Mouse (Mus musculus) B cell, adult 2 months (primary cell): ENCODE measurements around the gene Kansl1.

Experiments
- DNase-seq, 2 experiments: peaks; one replicate each; pipeline ENCODE4 v3.0.0; 2022

The Kansl1 gene

GRCm38 (mm10) chr11:104303088-104303960, 165.3 kb downstream of the Kansl1 start:
- DNase-seq, result no peak

DNA sequence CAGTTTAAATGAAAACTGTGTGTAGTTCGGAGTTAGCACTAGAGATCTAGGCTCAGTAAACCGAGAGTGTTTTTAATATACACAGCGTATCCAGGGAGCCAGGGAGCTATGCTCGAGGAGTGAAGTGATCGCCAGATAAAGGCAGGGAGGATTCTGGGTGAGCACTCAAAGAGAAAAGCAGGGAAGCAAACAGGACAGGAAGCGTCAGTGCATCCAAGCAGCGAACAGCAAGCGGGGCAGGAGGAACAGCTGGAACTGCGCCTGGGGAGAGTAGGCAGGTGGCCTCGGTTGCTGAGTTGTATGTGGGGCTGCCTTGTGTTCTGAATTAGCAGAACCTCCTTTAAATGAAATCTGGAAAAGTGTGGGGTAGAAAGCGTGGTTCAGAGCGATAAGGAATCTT, 166.0 kb downstream of the Kansl1 start:
- no peak for DNase-seq

- no peak for DNase-seq
Observed at GRCm38 (mm10) chr11:104297671-104298070, 171.0 kb downstream of the Kansl1 start.

GRCm38 (mm10) chr11:104295656-104296055, 173.0 kb downstream of the Kansl1 start:
- no peak for DNase-seq

GRCm38 (mm10) chr11:104295145-104295544, 173.5 kb downstream of the Kansl1 start:
- no peak for DNase-seq

- no peak for DNase-seq
Observed at GRCm38 (mm10) chr11:104293241-104293640, 175.4 kb downstream of the Kansl1 start.

DNA sequence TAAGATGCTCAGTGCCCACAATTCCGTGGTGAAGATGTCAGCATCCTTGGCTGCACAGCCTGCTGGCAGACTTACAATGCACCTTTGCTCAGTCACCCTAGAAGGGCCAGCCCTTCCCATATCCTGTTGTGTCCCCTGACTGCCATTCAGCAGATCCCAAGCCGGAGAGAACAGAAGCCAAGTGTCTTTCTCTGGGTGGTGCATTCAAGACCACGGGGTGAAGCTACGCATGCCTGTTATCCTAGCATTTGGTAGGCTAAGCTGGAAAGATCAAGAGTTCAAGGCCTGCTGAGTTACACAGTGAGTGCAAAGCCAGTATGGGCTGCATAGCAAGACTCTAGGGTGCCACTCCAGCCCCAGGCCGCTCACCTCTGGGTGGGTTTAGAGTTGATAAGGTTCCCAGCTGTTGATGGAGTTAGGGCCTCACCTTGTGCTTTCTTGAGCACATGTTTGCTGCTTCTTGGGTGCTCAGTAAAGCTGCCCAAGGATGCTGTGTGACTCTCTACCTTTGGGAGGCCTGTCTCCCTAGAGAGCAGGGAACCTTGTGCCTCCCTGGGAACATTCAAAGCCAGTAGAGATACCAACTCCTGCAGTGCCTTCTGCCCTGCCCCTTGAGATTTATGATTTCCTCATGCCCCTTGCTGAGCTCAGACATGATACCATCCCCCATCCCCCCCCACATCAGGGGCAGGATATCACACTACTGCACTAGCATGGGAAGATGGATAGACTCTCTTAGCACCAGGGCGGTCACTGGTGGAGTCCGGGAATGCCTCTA, 176.0 kb downstream of the Kansl1 start:
- no peak for DNase-seq

DNA sequence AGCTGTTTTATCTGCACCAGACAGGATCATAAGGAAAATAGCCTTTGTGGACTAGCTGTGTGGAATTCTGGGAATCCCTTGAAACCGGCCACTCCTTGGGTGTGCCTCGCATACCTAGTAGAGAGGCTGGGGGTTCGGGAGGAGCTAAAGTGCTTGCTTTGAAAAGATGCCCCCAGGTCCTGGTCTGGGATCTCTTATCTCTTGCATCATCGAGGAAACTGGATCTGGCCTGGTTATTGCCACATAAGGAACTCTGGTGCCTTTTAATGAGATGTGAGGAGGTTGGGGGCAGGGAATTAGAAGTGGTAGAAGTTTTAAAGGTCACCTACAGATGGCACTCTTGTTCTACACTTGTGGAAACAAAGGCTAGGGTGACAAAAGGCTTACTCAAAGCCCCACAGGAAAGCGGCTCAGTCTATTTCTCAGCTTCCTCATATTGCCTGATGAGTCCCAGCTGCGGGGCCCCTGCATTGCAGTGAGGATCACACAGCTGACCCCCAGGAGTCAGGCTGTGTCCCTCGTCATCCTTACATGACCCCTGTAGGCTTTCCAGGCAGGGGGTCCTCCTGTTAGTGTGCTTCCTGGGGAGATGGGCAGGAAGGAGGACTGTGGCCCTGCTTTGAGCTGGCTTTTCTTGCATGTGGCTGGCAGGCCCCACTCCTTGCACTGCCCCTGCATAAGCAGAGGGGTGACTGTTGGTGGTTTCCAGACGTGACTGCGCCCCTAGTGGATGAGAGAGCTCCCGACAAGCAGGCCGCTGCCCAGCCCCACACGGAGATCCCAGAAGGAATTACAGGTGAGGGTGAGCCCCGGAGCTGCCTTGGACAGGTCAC, 179.2 kb downstream of the Kansl1 start:
- peak; percentile 55 to 62 for DNase-seq

GRCm38 (mm10) chr11:104288835-104289198, 179.8 kb downstream of the Kansl1 start:
- DNase-seq, result no peak

DNA sequence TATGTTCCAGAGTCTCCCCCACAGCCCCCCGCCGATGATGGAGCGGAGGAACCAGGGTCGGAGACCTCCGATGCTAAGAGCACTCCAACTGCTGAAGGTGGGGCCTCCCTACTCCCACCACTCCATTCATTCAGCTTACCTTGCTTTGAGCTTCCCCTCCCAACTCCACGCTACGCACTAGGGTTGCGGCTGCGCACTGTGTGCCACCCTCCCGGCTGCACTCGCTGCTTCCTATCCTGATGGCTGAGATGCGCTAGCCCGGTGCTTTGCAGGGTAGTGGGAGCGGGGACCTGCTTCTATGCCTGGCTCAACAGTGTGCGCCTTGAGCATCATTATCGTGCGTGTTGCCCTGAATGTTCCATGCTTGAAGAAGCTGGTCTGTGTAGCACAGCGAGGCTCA, 181.5 kb downstream of the Kansl1 start:
- DNase-seq, result no peak
